Mouse (Mus musculus) midbrain, postnatal 0 days (tissue): ENCODE measurements around the gene Acsl3. TPM values are rescaled to one million over a fixed set of nuclear protein-coding genes. Genes with fewer than 3 reads are reported as not detected.

ENCODE experiments used
- ATAC-seq: fragments of 200-750 bp; cut with Nextera tagmentation; 2 replicates; pipeline ENCODE4 v1.8.0; 2017; ENCODE audit warnings: moderate number of reproducible peaks, mild to moderate bottlenecking, moderate TSS enrichment, moderate library complexity; ENCODE audit not compliant: low FRiP score
- DNase-seq: peaks from one replicate; pipeline ENCODE4 v3.0.0-alpha.2; 2015; ENCODE audit warnings: low spot score
- H3K27ac ChIP-seq: fragments of 300-500 bp; sonication (generic); 2 replicates; pipeline ENCODE4 v1.5.1; 2014; ENCODE audit warnings: low read depth, mild to moderate bottlenecking, low read length, mixed read lengths
- H3K27me3 ChIP-seq: fragments of 300-500 bp; sonication (generic); 2 replicates; pipeline ENCODE4 v1.6.1; 2014; ENCODE audit warnings: low read length, control low read depth, mixed read lengths; ENCODE audit not compliant: insufficient read depth
- H3K36me3 ChIP-seq: fragments of 300-500 bp; sonication (generic); 2 replicates; pipeline ENCODE4 v1.6.1; 2014; ENCODE audit warnings: low read length, control low read depth, mixed read lengths; ENCODE audit not compliant: insufficient read depth
- H3K4me1 ChIP-seq: fragments of 300-500 bp; sonication (generic); 2 replicates; pipeline ENCODE4 v1.6.1; 2014; ENCODE audit warnings: mild to moderate bottlenecking, control low read depth, antibody characterized with exemption, low read length, mixed read lengths; ENCODE audit not compliant: insufficient read depth
- H3K4me2 ChIP-seq: fragments of 300-500 bp; sonication (generic); 2 replicates; pipeline ENCODE4 v1.6.1; 2014; ENCODE audit warnings: low read depth, mild to moderate bottlenecking, low read length, mixed read lengths; ENCODE audit not compliant: poor library complexity, severe bottlenecking
- H3K4me3 ChIP-seq: fragments of 300-500 bp; sonication (generic); 2 replicates; pipeline ENCODE4 v1.5.1; 2014; ENCODE audit warnings: low read depth, mild to moderate bottlenecking, low read length, moderate library complexity
- H3K9ac ChIP-seq: fragments of 300-500 bp; sonication (generic); replicated peaks from 2 replicates; pipeline ENCODE4 v1.6.1; 2014; ENCODE audit warnings: mild to moderate bottlenecking, low read length, moderate library complexity, mixed read lengths; ENCODE audit not compliant: poor library complexity, severe bottlenecking
- H3K9me3 ChIP-seq: fragments of 300-500 bp; sonication (generic); 2 replicates; pipeline ENCODE4 v1.6.1; 2016; ENCODE audit warnings: low read length, control low read depth
- CTCF ChIP-seq: IDR thresholded peaks from 2 replicates; pipeline ENCODE4 v1.5.1; 2016; ENCODE audit warnings: antibody characterized with exemption, mild to moderate bottlenecking
- WGBS: fragments of 180-500 bp; shearing (Covaris S2); extraction: QIAGEN DNeasy Blood & Tissue Kit; methylation state at CpG from one replicate; pipeline ENCODE4 v1.1.7; 2014; 5-methylcytosine and 5-hydroxymethylcytosine counted together
- polyA plus RNA-seq: library from polyadenylated mRNA; unstranded; fragments of >200 nt; fragmentation: Nextera tagmentation; extraction: Ambion mirVana; gene quantifications from 2 replicates; pipeline ENCODE4 v1.2.1, GENCODE M21; 2015
- total RNA-seq: library from RNA; depleted of rRNA; stranded (reverse); fragments of >200 nt; gene quantifications from 2 replicates; pipeline ENCODE4 v1.2.3, GENCODE M21; 2014

Gene Acsl3
- total and polyA plus RNA-seq, 2 experiments from 2014 or later = 87.5 to 108 TPM

DNA sequence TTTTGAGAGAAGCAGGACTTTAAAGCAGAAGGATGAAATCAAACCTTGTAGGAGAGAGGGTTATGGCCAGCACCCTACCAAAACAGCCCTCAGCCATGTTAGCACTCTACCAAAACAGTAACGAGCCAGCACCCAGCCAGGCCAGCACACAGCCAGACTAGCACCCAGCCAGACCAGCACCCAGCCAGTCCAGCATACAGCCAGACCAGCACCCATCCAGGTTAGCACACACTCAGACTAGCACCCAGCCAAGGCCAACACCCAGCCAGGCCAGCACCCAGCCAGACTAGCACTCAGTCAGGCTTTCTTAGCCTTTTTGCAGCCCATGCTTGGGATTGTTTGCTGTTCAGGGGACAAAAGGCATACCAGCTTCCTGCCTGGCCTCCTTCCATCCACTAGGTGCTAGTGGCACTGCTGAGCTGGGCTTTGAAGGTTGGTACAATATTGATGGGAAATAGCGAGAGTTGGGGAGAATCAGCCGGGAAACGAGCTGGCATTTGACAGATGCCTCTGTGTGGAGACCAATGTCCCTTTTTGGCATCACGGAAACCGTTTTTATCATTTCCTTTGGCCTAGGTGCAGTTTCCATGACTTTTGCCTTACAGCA is 68.1 kb downstream of the Acsl3 start:
- Histone ChIP-seq H3K9ac (no peak overlapping the region), H3K36me3 (no peaks in the 10 kb centered on the region), H3K27me3 (no peaks in the 10 kb centered on the region), H3K4me2 (no peak overlapping the region), H3K4me1 (no peaks in the 10 kb centered on the region), H3K27ac (no peak overlapping the region), H3K4me3 (no peak overlapping the region), H3K9me3 (no peaks in the 10 kb centered on the region)
- WGBS = 49% methylated on average over 6 of the region's 6 CpGs
- TF ChIP-seq CTCF = peak; percentile 82
- DNase-seq (peak; percentile 81), ATAC-seq (peak; percentile 45; the same call in 1 of the 2 replicates)

- DNase-seq (no peak), ATAC-seq (no peak)
- H3K9ac ChIP-seq = no peak overlapping the region
- no peak overlapping the region for H3K27ac ChIP-seq
- H3K27me3 ChIP-seq = no peaks in the 10 kb centered on the region
- H3K4me3 ChIP-seq = no peak overlapping the region
- 63% methylated on average over 9 of the region's 9 CpGs for WGBS
- H3K9me3 ChIP-seq = no peaks in the 10 kb centered on the region
- H3K4me2 ChIP-seq = no peak overlapping the region
- H3K4me1 ChIP-seq = no peaks in the 10 kb centered on the region
- TF ChIP-seq CTCF = no peak
- H3K36me3 ChIP-seq = no peaks in the 10 kb centered on the region
Observed at GRCm38 (mm10) chr1:78730114-78730720, 72.6 kb downstream of the Acsl3 start.

GRCm38 (mm10) chr1:78732290-78732689 is 74.7 kb downstream of the Acsl3 start:
- H3K4me2 ChIP-seq = no peak overlapping the region
- H3K4me3 ChIP-seq = no peak overlapping the region
- ATAC-seq (no peak), DNase-seq (no peak)
- TF ChIP-seq CTCF = no peak
- no peaks in the 10 kb centered on the region for H3K27me3 ChIP-seq
- H3K27ac ChIP-seq = no peak overlapping the region
- H3K4me1 ChIP-seq = no peaks in the 10 kb centered on the region
- no peaks in the 10 kb centered on the region for H3K9me3 ChIP-seq
- H3K9ac ChIP-seq = no peak overlapping the region
- no peaks in the 10 kb centered on the region for H3K36me3 ChIP-seq
- 88% methylated on average over 9 of the region's 9 CpGs for WGBS

- ATAC-seq (no peak), DNase-seq (no peak)
- Histone ChIP-seq H3K36me3 (no peaks in the 10 kb centered on the region), H3K4me3 (no peak overlapping the region), H3K9me3 (no peaks in the 10 kb centered on the region), H3K27ac (no peak overlapping the region), H3K4me1 (no peaks in the 10 kb centered on the region), H3K4me2 (no peak overlapping the region), H3K9ac (no peak overlapping the region), H3K27me3 (no peaks in the 10 kb centered on the region)
- WGBS = 53% methylated on average over 17 of the region's 17 CpGs
- TF ChIP-seq CTCF = 0 out of 2 replicates have a peak, but pooled peaks have one; percentile 31
Observed at GRCm38 (mm10) chr1:78734261-78735000, 76.8 kb downstream of the Acsl3 start.

GRCm38 (mm10) chr1:78737646-78738045 is 80.0 kb downstream of the Acsl3 start:
- no peak for TF ChIP-seq CTCF
- no peak overlapping the region for H3K4me2 ChIP-seq
- 80% methylated on average over 5 of the region's 5 CpGs for WGBS
- H3K9ac ChIP-seq = no peak overlapping the region
- DNase-seq (no peak), ATAC-seq (no peak)
- H3K27me3 ChIP-seq = no peaks in the 10 kb centered on the region
- no peaks in the 10 kb centered on the region for H3K4me1 ChIP-seq
- H3K9me3 ChIP-seq = no peaks in the 10 kb centered on the region
- no peak overlapping the region for H3K27ac ChIP-seq
- H3K4me3 ChIP-seq = no peak overlapping the region
- H3K36me3 ChIP-seq = no peaks in the 10 kb centered on the region

GRCm38 (mm10) chr1:78740676-78741075 is 83.1 kb downstream of the Acsl3 start:
- Histone ChIP-seq H3K4me3 (no peak overlapping the region), H3K27me3 (no peaks in the 10 kb centered on the region), H3K36me3 (no peaks in the 10 kb centered on the region), H3K27ac (no peak overlapping the region), H3K9ac (no peak overlapping the region), H3K4me1 (no peaks in the 10 kb centered on the region), H3K9me3 (no peaks in the 10 kb centered on the region), H3K4me2 (no peak overlapping the region)
- TF ChIP-seq CTCF = no peak
- peak; percentile 44 for DNase-seq
- ATAC-seq = no peak
- 84% methylated on average over 11 of the region's 11 CpGs for WGBS
